Mouse (Mus musculus) hindbrain, embryonic 11.5 days (tissue): ENCODE measurements at regions not wholly inside any gene's neighbourhood (a gene's known extent, or its start where the extent isn't known, plus 50 kb on each side); places are given as distances from the start of the nearest gene placed in this dataset.

ENCODE experiments used
- ATAC-seq: fragments of 200-750 bp; cut with Nextera tagmentation; 2 replicates; pipeline ENCODE4 v1.8.0; 2017; ENCODE audit warnings: mild to moderate bottlenecking, moderate TSS enrichment, moderate library complexity; ENCODE audit not compliant: low FRiP score
- DNase-seq: peaks from one replicate; pipeline ENCODE4 v3.0.0-alpha.2; 2015; ENCODE audit warnings: low spot score
- H3K27ac ChIP-seq: fragments of 300-500 bp; sonication (generic); 2 replicates; pipeline ENCODE4 v1.5.1; 2014; ENCODE audit warnings: mild to moderate bottlenecking, low read depth, low read length
- H3K27me3 ChIP-seq: fragments of 300-500 bp; sonication (generic); 2 replicates; pipeline ENCODE4 v1.6.1; 2014; ENCODE audit warnings: mild to moderate bottlenecking, low read length, moderate library complexity, mixed read lengths; ENCODE audit not compliant: control insufficient read depth, insufficient read depth
- H3K36me3 ChIP-seq: fragments of 300-500 bp; sonication (generic); 2 replicates; pipeline ENCODE4 v1.6.1; 2014; ENCODE audit warnings: mild to moderate bottlenecking, low read length, moderate library complexity, mixed read lengths; ENCODE audit not compliant: control insufficient read depth, insufficient read depth
- H3K4me1 ChIP-seq: fragments of 300-500 bp; sonication (generic); replicated peaks from 2 replicates; pipeline ENCODE4 v1.6.1; 2014; ENCODE audit warnings: low read length, mixed read lengths; ENCODE audit not compliant: control insufficient read depth, insufficient read depth
- H3K4me2 ChIP-seq: fragments of 300-500 bp; sonication (generic); replicated peaks from 2 replicates; pipeline ENCODE4 v1.6.1; 2014; ENCODE audit warnings: mild to moderate bottlenecking, low read depth, low read length
- H3K4me3 ChIP-seq: fragments of 300-500 bp; sonication (generic); 2 replicates; pipeline ENCODE4 v1.5.1; 2014; ENCODE audit warnings: low read depth, low read length
- H3K9ac ChIP-seq: fragments of 300-500 bp; sonication (generic); 2 replicates; pipeline ENCODE4 v1.6.1; 2014; ENCODE audit warnings: low read depth, low read length
- H3K9me3 ChIP-seq: fragments of 300-500 bp; sonication (generic); 2 replicates; pipeline ENCODE4 v1.6.1; 2016; ENCODE audit warnings: low read length; ENCODE audit not compliant: control insufficient read depth
- WGBS: fragments of 180-500 bp; shearing (Covaris S2); extraction: QIAGEN DNeasy Blood & Tissue Kit; methylation state at CpG from one replicate; pipeline ENCODE4 v1.1.7; 2014; 5-methylcytosine and 5-hydroxymethylcytosine counted together

- peaks cover 11% of the 10 kb centered on the region; the same call in 1 of the 2 replicates for H3K4me1 ChIP-seq
- no peaks in the 10 kb centered on the region for H3K27me3 ChIP-seq
- H3K4me2 ChIP-seq, result no peak overlapping the region
- DNase-seq (no peak), ATAC-seq (0 out of 2 replicates have a peak, but pooled peaks have one; percentile 35)
- H3K36me3 ChIP-seq, result no peaks in the 10 kb centered on the region
- no peak overlapping the region for H3K4me3 ChIP-seq
- H3K9ac ChIP-seq, result no peak overlapping the region
- H3K9me3 ChIP-seq, result no peaks in the 10 kb centered on the region
- 39% methylated on average over 17 of the region's 17 CpGs for WGBS
- H3K27ac ChIP-seq, result peak overlapping the region; percentile 60; the same call in 1 of the 2 replicates
Observed at GRCm38 (mm10) chr5:111843622-111844239, 110.0 kb downstream of the Gm26897 start.

- DNase-seq, result peak; percentile 38
- Histone ChIP-seq H3K4me1 (peaks cover 11% of the 10 kb centered on the region; the same call in 1 of the 2 replicates), H3K9ac (no peak overlapping the region; the same call in 1 of the 2 replicates), H3K4me2 (no peak overlapping the region), H3K36me3 (no peaks in the 10 kb centered on the region), H3K27ac (peak overlapping the region; percentile 60; the same call in 1 of the 2 replicates), H3K27me3 (no peaks in the 10 kb centered on the region), H3K4me3 (no peak overlapping the region), H3K9me3 (no peaks in the 10 kb centered on the region)
- ATAC-seq, result no peak; the same call in 1 of the 2 replicates
- WGBS, result 42% methylated on average over 3 of the region's 3 CpGs
Observed at GRCm38 (mm10) chr5:111844528-111844927, 110.8 kb downstream of the Gm26897 start.

GRCm38 (mm10) chr5:111848917-111849316 lies 115.2 kb downstream of the Gm26897 start:
- ATAC-seq (no peak), DNase-seq (peak; percentile 27)
- Histone ChIP-seq H3K9me3 (no peaks in the 10 kb centered on the region), H3K4me2 (no peak overlapping the region), H3K4me3 (no peak overlapping the region), H3K36me3 (no peaks in the 10 kb centered on the region), H3K27me3 (no peaks in the 10 kb centered on the region), H3K27ac (no peak overlapping the region), H3K9ac (no peak overlapping the region), H3K4me1 (peaks cover 13% of the 10 kb centered on the region)
- 83% methylated on average over 9 of the region's 10 CpGs for WGBS

- H3K9ac ChIP-seq, result peak overlapping the region; percentile 7; the same call in 1 of the 2 replicates
- H3K27me3 ChIP-seq, result no peaks in the 10 kb centered on the region; the same call in 1 of the 2 replicates
- no peak overlapping the region for H3K4me3 ChIP-seq
- DNase-seq, result peak; percentile 49
- H3K4me1 ChIP-seq, result peaks cover 17% of the 10 kb centered on the region
- WGBS, result 37% methylated on average over 6 of the region's 6 CpGs
- H3K36me3 ChIP-seq, result no peaks in the 10 kb centered on the region
- peak; percentile 76 for ATAC-seq
- H3K4me2 ChIP-seq, result no peak overlapping the region
- 0 out of 2 replicates have a peak overlapping the region, but pooled peaks have one; percentile 4 for H3K27ac ChIP-seq
- no peaks in the 10 kb centered on the region for H3K9me3 ChIP-seq
Observed at GRCm38 (mm10) chr5:111852682-111853081, 119.0 kb downstream of the Gm26897 start.

- no peak overlapping the region for H3K4me3 ChIP-seq
- H3K9me3 ChIP-seq, result no peaks in the 10 kb centered on the region
- H3K9ac ChIP-seq, result no peak overlapping the region
- no peaks in the 10 kb centered on the region; the same call in 1 of the 2 replicates for H3K27me3 ChIP-seq
- H3K36me3 ChIP-seq, result no peaks in the 10 kb centered on the region
- H3K27ac ChIP-seq, result no peak overlapping the region
- no peak for DNase-seq
- no peak overlapping the region for H3K4me2 ChIP-seq
- peaks cover 17% of the 10 kb centered on the region for H3K4me1 ChIP-seq
- WGBS, result 80% methylated on average over 2 of the region's 2 CpGs
- ATAC-seq, result no peak
Observed at GRCm38 (mm10) chr5:111855366-111855765, 121.6 kb downstream of the Gm26897 start.

GRCm38 (mm10) chr5:111857200-111857599 lies 123.5 kb downstream of the Gm26897 start:
- H3K4me3 ChIP-seq, result no peak overlapping the region
- no peak overlapping the region for H3K9ac ChIP-seq
- ATAC-seq (no peak), DNase-seq (no peak)
- H3K4me1 ChIP-seq, result peaks cover 17% of the 10 kb centered on the region
- 41% methylated on average over 7 of the region's 7 CpGs for WGBS
- no peak overlapping the region for H3K27ac ChIP-seq
- H3K9me3 ChIP-seq, result no peaks in the 10 kb centered on the region
- H3K4me2 ChIP-seq, result no peak overlapping the region
- no peaks in the 10 kb centered on the region; the same call in 1 of the 2 replicates for H3K27me3 ChIP-seq
- no peaks in the 10 kb centered on the region for H3K36me3 ChIP-seq

- DNase-seq, result no peak
- Histone ChIP-seq H3K4me3 (no peak overlapping the region), H3K9me3 (no peaks in the 10 kb centered on the region), H3K9ac (no peak overlapping the region), H3K4me1 (peaks cover 10% of the 10 kb centered on the region), H3K27me3 (no peaks in the 10 kb centered on the region; the same call in 1 of the 2 replicates), H3K4me2 (no peak overlapping the region), H3K36me3 (no peaks in the 10 kb centered on the region), H3K27ac (no peak overlapping the region)
- ATAC-seq, result no peak
- WGBS, result 100% methylated on average over 1 of the region's 1 CpGs
Observed at GRCm38 (mm10) chr5:111860436-111860835, 126.7 kb downstream of the Gm26897 start.

- Histone ChIP-seq H3K9ac (no peak overlapping the region), H3K27me3 (no peaks in the 10 kb centered on the region), H3K4me1 (0 out of 2 replicates have a peak, but pooled peaks cover 2% of the 10 kb centered on the region), H3K9me3 (no peaks in the 10 kb centered on the region), H3K4me2 (no peak overlapping the region), H3K36me3 (no peaks in the 10 kb centered on the region), H3K4me3 (no peak overlapping the region), H3K27ac (no peak overlapping the region)
- WGBS, result 94% methylated on average over 4 of the region's 4 CpGs
- DNase-seq (no peak), ATAC-seq (no peak)
Observed at GRCm38 (mm10) chr5:111862331-111862730, 128.6 kb downstream of the Gm26897 start.

- Histone ChIP-seq H3K4me3 (no peak overlapping the region), H3K9me3 (no peaks in the 10 kb centered on the region), H3K9ac (no peak overlapping the region), H3K36me3 (no peaks in the 10 kb centered on the region), H3K4me1 (no peaks in the 10 kb centered on the region), H3K27ac (no peak overlapping the region), H3K27me3 (no peaks in the 10 kb centered on the region), H3K4me2 (no peak overlapping the region)
- DNase-seq (no peak), ATAC-seq (no peak)
- 80% methylated on average over 7 of the region's 7 CpGs for WGBS
Observed at GRCm38 (mm10) chr5:111863922-111864321, 130.2 kb downstream of the Gm26897 start.
